Comparison of ENCODE assay signal across 9 mouse cellular contexts in genomic region chr4:150461011-150461410, GRCm38 (mm10).
A peak's percentile ranks its signal among the peaks of the same experiment; 100 is the strongest.
DNase-seq lines count a peak whose midpoint lies in the region; ATAC-seq and TF ChIP-seq lines count a peak whose summit lies in the region.
"Had no signal": no experiment of that assay in that cellular context is flagged by ENCODE, and none has a peak within 500 bp of the region (broad histone marks: within the 10 kb centered on the region; RNA-seq: fewer than 3 reads in every experiment).

No protein-coding gene starts in this region.

- no peaks in the 10 kb centered on the region for H3K27me3 ChIP-seq in hindbrain, embryonic 10.5 days (ENCODE audit: insufficient read depth, poor library complexity, severe bottlenecking)
- no peaks in the 10 kb centered on the region for H3K27me3 ChIP-seq in hindbrain, embryonic 16.5 days (replicated peaks; ENCODE audit: control insufficient read depth, insufficient read depth, low read length)
- no peaks in the 10 kb centered on the region for H3K27me3 ChIP-seq in stomach, embryonic 14.5 days (ENCODE audit: control insufficient read depth, insufficient read depth, low read length)
- no peaks in the 10 kb centered on the region for H3K27me3 ChIP-seq in stomach, postnatal 0 days (ENCODE audit: control insufficient read depth, insufficient read depth, low read length)
- no peaks in the 10 kb centered on the region for H3K27me3 ChIP-seq in liver, embryonic 15.5 days
- H3K27me3 ChIP-seq: CH12.LX had no signal

- ATAC-seq in hindbrain, embryonic 16.5 days = no peak
- no peak for ATAC-seq in stomach, embryonic 14.5 days (ENCODE audit: insufficient number of reproducible peaks, insufficient read depth, low FRiP score, low read depth)
- ATAC-seq in stomach, postnatal 0 days (ENCODE audit: low FRiP score, low TSS enrichment) = no peak
- ATAC-seq in liver, embryonic 15.5 days (ENCODE audit: insufficient read depth) = peak; percentile 63

- no peak overlapping the region for H3K9ac ChIP-seq in hindbrain, embryonic 16.5 days (ENCODE audit: low read depth, low read length)
- H3K9ac ChIP-seq in stomach, embryonic 14.5 days (replicated peaks; ENCODE audit: low read depth, low read length) = no peak overlapping the region
- H3K9ac ChIP-seq in stomach, postnatal 0 days (ENCODE audit: low read length) = no peak overlapping the region
- no peak overlapping the region for H3K9ac ChIP-seq in liver, embryonic 15.5 days

- intact Hi-C loops in left cerebral cortex, postnatal 14 days (cut with DNase I) = no loop called here

- H3K27ac ChIP-seq in hindbrain, embryonic 10.5 days = peak overlapping the region; percentile 83
- H3K27ac ChIP-seq in hindbrain, embryonic 16.5 days (ENCODE audit: low read depth, low read length) = no peak overlapping the region
- H3K27ac ChIP-seq in stomach, embryonic 14.5 days (ENCODE audit: low read length) = peak overlapping the region; percentile 3; the same call in 1 of the 2 replicates
- H3K27ac ChIP-seq in stomach, postnatal 0 days (replicated peaks) = no peak overlapping the region
- H3K27ac ChIP-seq in liver, embryonic 15.5 days (replicated peaks) = peak overlapping the region; percentile 72

- no peaks in the 10 kb centered on the region for H3K9me3 ChIP-seq in hindbrain, embryonic 10.5 days
- no peaks in the 10 kb centered on the region for H3K9me3 ChIP-seq in hindbrain, embryonic 16.5 days (ENCODE audit: control insufficient read depth, low read length)
- no peaks in the 10 kb centered on the region for H3K9me3 ChIP-seq in stomach, embryonic 14.5 days (ENCODE audit: control insufficient read depth, low read depth, low read length)
- H3K9me3 ChIP-seq in stomach, postnatal 0 days (ENCODE audit: control insufficient read depth, low read length) = no peaks in the 10 kb centered on the region
- H3K9me3 ChIP-seq in liver, embryonic 15.5 days (replicated peaks) = no peaks in the 10 kb centered on the region

- H3K4me3 ChIP-seq in hindbrain, embryonic 10.5 days = no peak overlapping the region
- H3K4me3 ChIP-seq in hindbrain, embryonic 16.5 days (ENCODE audit: low read length) = no peak overlapping the region
- no peak overlapping the region for H3K4me3 ChIP-seq in stomach, embryonic 14.5 days (ENCODE audit: low read depth, low read length)
- no peak overlapping the region for H3K4me3 ChIP-seq in stomach, postnatal 0 days (ENCODE audit: low read depth, low read length)
- no peak overlapping the region for H3K4me3 ChIP-seq in liver, embryonic 15.5 days (replicated peaks)

- peaks cover 95% of the 10 kb centered on the region for H3K4me1 ChIP-seq in hindbrain, embryonic 10.5 days (replicated peaks)
- peaks cover 16% of the 10 kb centered on the region for H3K4me1 ChIP-seq in hindbrain, embryonic 16.5 days (ENCODE audit: control insufficient read depth, insufficient read depth, low read depth, low read length)
- H3K4me1 ChIP-seq in stomach, embryonic 14.5 days (ENCODE audit: control insufficient read depth, insufficient read depth, low read length) = peaks cover 18% of the 10 kb centered on the region
- H3K4me1 ChIP-seq in stomach, postnatal 0 days (replicated peaks; ENCODE audit: control insufficient read depth, insufficient read depth) = 0 out of 2 replicates have a peak, but pooled peaks cover 2% of the 10 kb centered on the region
- peaks cover 76% of the 10 kb centered on the region for H3K4me1 ChIP-seq in liver, embryonic 15.5 days (replicated peaks)

- no peak for TF ChIP-seq EP300 in stomach, postnatal 0 days (optimal IDR thresholded peaks at IDR 0.05)

- 51% methylated on average over 5 of the region's 5 CpGs for WGBS in hindbrain, embryonic 10.5 days
- WGBS in hindbrain, embryonic 16.5 days = 49% methylated on average over 5 of the region's 5 CpGs
- WGBS in stomach, embryonic 14.5 days = 61% methylated on average over 5 of the region's 5 CpGs
- 76% methylated on average over 5 of the region's 5 CpGs for WGBS in stomach, postnatal 0 days
- 13% methylated on average over 5 of the region's 5 CpGs for WGBS in liver, embryonic 15.5 days (ENCODE audit: insufficient replicate concordance)

- no peaks in the 10 kb centered on the region for H3K36me3 ChIP-seq in hindbrain, embryonic 10.5 days
- H3K36me3 ChIP-seq in hindbrain, embryonic 16.5 days (ENCODE audit: control insufficient read depth, insufficient read depth, low read length) = no peaks in the 10 kb centered on the region
- H3K36me3 ChIP-seq in stomach, embryonic 14.5 days (ENCODE audit: control insufficient read depth, insufficient read depth, low read length) = no peaks in the 10 kb centered on the region; the same call in 1 of the 2 replicates
- no peaks in the 10 kb centered on the region for H3K36me3 ChIP-seq in stomach, postnatal 0 days (ENCODE audit: control insufficient read depth, insufficient read depth, low read length)
- no peaks in the 10 kb centered on the region for H3K36me3 ChIP-seq in liver, embryonic 15.5 days (replicated peaks)

- H3K4me2 ChIP-seq in hindbrain, embryonic 16.5 days (ENCODE audit: low read length) = no peak overlapping the region
- H3K4me2 ChIP-seq in stomach, embryonic 14.5 days (replicated peaks; ENCODE audit: low read depth, low read length) = no peak overlapping the region
- no peak overlapping the region for H3K4me2 ChIP-seq in stomach, postnatal 0 days (replicated peaks; ENCODE audit: low read depth)
- peak overlapping the region; percentile 46 for H3K4me2 ChIP-seq in liver, embryonic 15.5 days

- TF ChIP-seq CTCF in stomach, postnatal 0 days (IDR thresholded peaks at IDR 0.05; ENCODE audit: low read depth) = no peak

- DNase-seq in hindbrain, embryonic 10.5 days (ENCODE audit: low spot score) = no peak
- no peak for DNase-seq in stomach, postnatal 0 days (ENCODE audit: low spot score)
- no peak for DNase-seq in adrenal gland, adult 18-20 months (ENCODE audit: low spot score in 2 of 2)
- DNase-seq in left cerebral cortex, postnatal 14 days (ENCODE audit: low spot score in 2 of 2) = no peak
- DNase-seq: adrenal gland, postnatal 14 days had no signal

Comparison
In these comparisons a context has a peak if more than half of its experiments do, and no peak if none do; other contexts are left out.
1. H3K27ac ChIP-seq: peak in hindbrain, embryonic 10.5 days (single experiment), stomach, embryonic 14.5 days (single experiment) and liver, embryonic 15.5 days (single experiment); none in hindbrain, embryonic 16.5 days (single experiment) and stomach, postnatal 0 days (single experiment).